Mouse (Mus musculus): ENCODE data around the gene Ropn1l. TPM values are rescaled to one million over a fixed set of nuclear protein-coding genes. Genes with fewer than 3 reads are reported as not detected.

Gene Ropn1l
- polyA plus RNA-seq, 1 experiment from 2014 or later = 1.4 TPM

DNA sequence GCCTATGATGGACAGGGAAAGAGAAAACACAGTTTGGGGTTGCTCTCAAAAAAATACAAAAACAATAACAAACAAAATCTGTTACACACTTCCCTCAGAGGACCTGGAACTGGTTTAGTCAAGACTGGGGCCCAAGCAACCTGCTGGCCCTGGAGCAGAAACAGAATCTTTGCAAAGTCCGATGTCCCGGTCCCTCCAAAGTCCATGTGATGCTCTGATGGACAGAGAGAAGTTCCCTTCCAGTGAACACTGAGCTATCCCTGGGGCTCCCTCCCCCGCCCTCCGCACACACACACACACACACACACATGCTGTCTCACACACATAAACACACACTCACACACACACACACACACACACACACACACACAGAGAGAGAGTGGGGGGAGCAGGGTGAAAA, 57.6 kb downstream of the Ropn1l start:
- H3K4me3 ChIP-seq (ENCODE audit: low read depth, low read length) = no peak overlapping the region
- 85% methylated on average over 4 of the region's 4 CpGs for WGBS
- H3K27ac ChIP-seq (ENCODE audit: low read length) = no peak overlapping the region
- H3K9ac ChIP-seq (replicated peaks; ENCODE audit: low read depth, low read length) = no peak overlapping the region
- H3K4me1 ChIP-seq (ENCODE audit: control insufficient read depth, insufficient read depth, low read length) = no peaks in the 10 kb centered on the region
- H3K36me3 ChIP-seq (ENCODE audit: control insufficient read depth, insufficient read depth, low read length) = no peaks in the 10 kb centered on the region
- H3K27me3 ChIP-seq (ENCODE audit: control insufficient read depth, insufficient read depth, low read length) = no peaks in the 10 kb centered on the region
- no peak overlapping the region for H3K4me2 ChIP-seq (replicated peaks; ENCODE audit: low read depth, low read length)
- no peaks in the 10 kb centered on the region for H3K9me3 ChIP-seq (ENCODE audit: control insufficient read depth, low read depth, low read length)
- no peak for ATAC-seq (ENCODE audit: insufficient number of reproducible peaks, insufficient read depth, low FRiP score, low read depth)

- 77% methylated on average over 6 of the region's 6 CpGs for WGBS
- Histone ChIP-seq H3K9ac (replicated peaks; ENCODE audit: low read depth, low read length) (no peak overlapping the region), H3K27ac (ENCODE audit: low read length) (no peak overlapping the region), H3K36me3 (ENCODE audit: control insufficient read depth, insufficient read depth, low read length) (no peaks in the 10 kb centered on the region), H3K4me1 (ENCODE audit: control insufficient read depth, insufficient read depth, low read length) (no peaks in the 10 kb centered on the region), H3K4me2 (replicated peaks; ENCODE audit: low read depth, low read length) (no peak overlapping the region), H3K4me3 (ENCODE audit: low read depth, low read length) (no peak overlapping the region), H3K27me3 (ENCODE audit: control insufficient read depth, insufficient read depth, low read length) (no peaks in the 10 kb centered on the region), H3K9me3 (ENCODE audit: control insufficient read depth, low read depth, low read length) (no peaks in the 10 kb centered on the region)
- no peak for ATAC-seq (ENCODE audit: insufficient number of reproducible peaks, insufficient read depth, low FRiP score, low read depth)
These were observed 60.1 kb downstream of the Ropn1l start for GRCm38 (mm10) chr15:31393402-31393801.

DNA sequence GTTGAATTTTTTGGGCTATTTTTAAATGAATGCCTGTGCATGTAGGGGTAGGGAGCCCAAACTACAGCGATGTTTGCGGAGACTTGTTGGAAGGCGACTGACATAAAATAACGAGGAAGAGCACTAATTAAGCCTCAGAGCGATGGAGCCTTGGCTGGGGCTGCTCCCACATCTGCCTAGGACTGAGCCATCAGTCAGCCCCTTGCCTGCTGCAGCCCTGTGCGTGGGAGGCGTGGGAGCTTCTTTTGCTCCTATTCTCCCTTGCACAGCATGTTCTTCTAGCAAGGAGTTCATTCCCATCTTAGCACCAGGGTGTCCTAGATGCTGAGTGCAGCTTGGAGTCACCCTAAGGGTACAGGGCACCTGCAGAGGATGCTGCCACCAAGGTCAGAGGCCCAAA, 60.8 kb downstream of the Ropn1l start:
- Histone ChIP-seq H3K9ac (replicated peaks; ENCODE audit: low read depth, low read length) (no peak overlapping the region), H3K27ac (ENCODE audit: low read length) (no peak overlapping the region), H3K4me3 (ENCODE audit: low read depth, low read length) (no peak overlapping the region), H3K36me3 (ENCODE audit: control insufficient read depth, insufficient read depth, low read length) (no peaks in the 10 kb centered on the region), H3K27me3 (ENCODE audit: control insufficient read depth, insufficient read depth, low read length) (no peaks in the 10 kb centered on the region), H3K4me1 (ENCODE audit: control insufficient read depth, insufficient read depth, low read length) (no peaks in the 10 kb centered on the region), H3K4me2 (replicated peaks; ENCODE audit: low read depth, low read length) (no peak overlapping the region), H3K9me3 (ENCODE audit: control insufficient read depth, low read depth, low read length) (no peaks in the 10 kb centered on the region)
- WGBS = 72% methylated on average over 7 of the region's 7 CpGs
- no peak for ATAC-seq (ENCODE audit: insufficient number of reproducible peaks, insufficient read depth, low FRiP score, low read depth)

DNA sequence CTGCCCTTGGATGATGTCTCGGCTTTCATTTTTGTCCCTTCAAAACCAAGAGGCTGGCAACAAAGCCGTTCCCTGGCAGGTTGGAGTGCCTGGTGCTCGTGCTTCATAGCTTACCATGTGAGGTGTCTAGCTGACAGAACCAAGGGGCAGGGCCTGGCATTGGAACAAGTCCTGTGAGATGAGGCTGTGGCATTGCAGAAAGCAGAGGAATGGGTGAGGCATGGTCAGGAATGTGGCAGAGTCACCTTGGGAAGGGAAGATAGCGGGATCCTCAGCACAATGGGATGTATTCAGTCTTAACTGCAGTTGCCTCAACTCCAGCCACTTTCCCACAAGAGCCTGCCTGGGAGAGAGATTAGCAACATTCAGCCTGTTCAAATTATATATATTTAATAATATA, 61.4 kb downstream of the Ropn1l start:
- Histone ChIP-seq H3K9ac (replicated peaks; ENCODE audit: low read depth, low read length) (no peak overlapping the region), H3K4me2 (replicated peaks; ENCODE audit: low read depth, low read length) (no peak overlapping the region), H3K9me3 (ENCODE audit: control insufficient read depth, low read depth, low read length) (no peaks in the 10 kb centered on the region), H3K36me3 (ENCODE audit: control insufficient read depth, insufficient read depth, low read length) (no peaks in the 10 kb centered on the region), H3K4me1 (ENCODE audit: control insufficient read depth, insufficient read depth, low read length) (no peaks in the 10 kb centered on the region), H3K4me3 (ENCODE audit: low read depth, low read length) (no peak overlapping the region), H3K27ac (ENCODE audit: low read length) (no peak overlapping the region), H3K27me3 (ENCODE audit: control insufficient read depth, insufficient read depth, low read length) (no peaks in the 10 kb centered on the region)
- no peak for ATAC-seq (ENCODE audit: insufficient number of reproducible peaks, insufficient read depth, low FRiP score, low read depth)
- WGBS = 87% methylated on average over 4 of the region's 4 CpGs

Other genes with a start within 250 kb of the Ropn1l start
- 98.8 and 107 TPM in 2 replicates for gene Dap, start 229.4 kb downstream of the Ropn1l start, polyA plus RNA-seq (2014; fragmentation: Nextera tagmentation; extraction: Ambion mirVana)
- gene Ankrd33b, start 86.0 kb downstream of the Ropn1l start, polyA plus RNA-seq (2014; fragmentation: Nextera tagmentation; extraction: Ambion mirVana) = 0.28 and 0.58 TPM in 2 replicates
- gene March6, start 77.3 kb upstream of the Ropn1l start, polyA plus RNA-seq (2014; fragmentation: Nextera tagmentation; extraction: Ambion mirVana) = 37.2 and 38.6 TPM in 2 replicates
- gene Cmbl, start 111.7 kb upstream of the Ropn1l start, polyA plus RNA-seq (2014; fragmentation: Nextera tagmentation; extraction: Ambion mirVana) = 7.2 and 8.6 TPM in 2 replicates
- 533 and 552 TPM in 2 replicates for gene Cct5, start 148.1 kb upstream of the Ropn1l start, polyA plus RNA-seq (2014; fragmentation: Nextera tagmentation; extraction: Ambion mirVana)
- 12.1 and 14.8 TPM in 2 replicates for gene Fam173b, start 148.1 kb upstream of the Ropn1l start, polyA plus RNA-seq (2014; fragmentation: Nextera tagmentation; extraction: Ambion mirVana)